Mouse (Mus musculus): ENCODE measurements at regions not wholly inside any gene's neighbourhood (a gene's known extent, or its start where the extent isn't known, plus 50 kb on each side); places are given as distances from the start of the nearest gene placed in this dataset.

GRCm38 (mm10) chr8:92427801-92428200 lies 70.4 kb downstream of the Irx5 start:
- Histone ChIP-seq H3K27ac (replicated peaks) (no peak overlapping the region), H3K9ac (no peak overlapping the region), H3K4me3 (no peak overlapping the region), H3K4me1 (replicated peaks) (no peaks in the 10 kb centered on the region), H3K36me3 (no peaks in the 10 kb centered on the region), H3K27me3 (no peaks in the 10 kb centered on the region), H3K4me2 (no peak overlapping the region), H3K9me3 (no peaks in the 10 kb centered on the region)
- ATAC-seq (ENCODE audit: low FRiP score, low read depth) = peak; percentile 42; the same call in 1 of the 2 replicates
- WGBS = 60% methylated on average over 9 of the region's 9 CpGs

- Histone ChIP-seq H3K4me2 (no peak overlapping the region), H3K9me3 (no peaks in the 10 kb centered on the region), H3K4me3 (no peak overlapping the region), H3K27me3 (no peaks in the 10 kb centered on the region), H3K4me1 (replicated peaks) (peaks cover 12% of the 10 kb centered on the region), H3K27ac (replicated peaks) (no peak overlapping the region), H3K9ac (no peak overlapping the region), H3K36me3 (no peaks in the 10 kb centered on the region)
- ATAC-seq (ENCODE audit: low FRiP score, low read depth) = no peak
- 70% methylated on average over 15 of the region's 15 CpGs for WGBS
These were observed 79.7 kb downstream of the Irx5 start for GRCm38 (mm10) chr8:92437075-92437663.

DNA sequence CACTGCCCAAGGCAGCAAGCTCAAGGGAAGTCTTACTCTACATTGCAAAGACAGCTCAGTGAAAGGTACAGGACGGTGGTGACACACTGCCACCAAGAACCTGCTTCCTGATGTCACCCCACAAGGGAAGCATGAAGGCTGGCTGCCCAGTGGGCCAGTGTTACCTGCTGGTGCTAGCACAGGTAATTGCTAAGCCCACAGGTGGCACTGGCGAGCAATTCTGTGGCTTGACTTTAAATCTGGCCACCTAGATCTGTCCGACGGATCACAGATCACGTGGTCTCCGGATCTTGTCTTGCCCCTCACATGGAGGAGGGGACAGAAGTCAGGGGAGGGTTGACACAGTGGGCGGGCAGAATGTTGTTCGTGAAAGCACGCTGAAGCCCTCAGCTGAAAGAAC lies 80.9 kb downstream of the Irx5 start:
- no peak overlapping the region for H3K9ac ChIP-seq
- H3K4me3 ChIP-seq = no peak overlapping the region
- WGBS = 45% methylated on average over 9 of the region's 9 CpGs
- H3K27ac ChIP-seq (replicated peaks) = no peak overlapping the region
- H3K27me3 ChIP-seq = no peaks in the 10 kb centered on the region
- no peak overlapping the region for H3K4me2 ChIP-seq
- no peaks in the 10 kb centered on the region for H3K9me3 ChIP-seq
- ATAC-seq (ENCODE audit: low FRiP score, low read depth) = no peak
- H3K36me3 ChIP-seq = no peaks in the 10 kb centered on the region
- H3K4me1 ChIP-seq (replicated peaks) = peaks cover 16% of the 10 kb centered on the region

GRCm38 (mm10) chr8:92439713-92440436 lies 82.5 kb downstream of the Irx5 start:
- Histone ChIP-seq H3K4me3 (no peak overlapping the region), H3K4me2 (no peak overlapping the region), H3K9me3 (no peaks in the 10 kb centered on the region), H3K27me3 (no peaks in the 10 kb centered on the region), H3K9ac (no peak overlapping the region), H3K27ac (replicated peaks) (no peak overlapping the region), H3K36me3 (no peaks in the 10 kb centered on the region), H3K4me1 (replicated peaks) (peaks cover 16% of the 10 kb centered on the region)
- no peak for ATAC-seq (ENCODE audit: low FRiP score, low read depth)
- WGBS = 52% methylated on average over 9 of the region's 9 CpGs

- H3K4me1 ChIP-seq (replicated peaks) = peaks cover 16% of the 10 kb centered on the region
- no peak overlapping the region for H3K4me3 ChIP-seq
- 34% methylated on average over 6 of the region's 6 CpGs for WGBS
- H3K4me2 ChIP-seq = no peak overlapping the region
- H3K9me3 ChIP-seq = no peaks in the 10 kb centered on the region
- H3K36me3 ChIP-seq = no peaks in the 10 kb centered on the region
- peak; percentile 8; the same call in 1 of the 2 replicates for ATAC-seq (ENCODE audit: low FRiP score, low read depth)
- no peak overlapping the region for H3K27ac ChIP-seq (replicated peaks)
- peaks cover 4% of the 10 kb centered on the region; the same call in 1 of the 2 replicates for H3K27me3 ChIP-seq
- H3K9ac ChIP-seq = no peak overlapping the region
These were observed 84.7 kb downstream of the Irx5 start for GRCm38 (mm10) chr8:92442086-92442485.

DNA sequence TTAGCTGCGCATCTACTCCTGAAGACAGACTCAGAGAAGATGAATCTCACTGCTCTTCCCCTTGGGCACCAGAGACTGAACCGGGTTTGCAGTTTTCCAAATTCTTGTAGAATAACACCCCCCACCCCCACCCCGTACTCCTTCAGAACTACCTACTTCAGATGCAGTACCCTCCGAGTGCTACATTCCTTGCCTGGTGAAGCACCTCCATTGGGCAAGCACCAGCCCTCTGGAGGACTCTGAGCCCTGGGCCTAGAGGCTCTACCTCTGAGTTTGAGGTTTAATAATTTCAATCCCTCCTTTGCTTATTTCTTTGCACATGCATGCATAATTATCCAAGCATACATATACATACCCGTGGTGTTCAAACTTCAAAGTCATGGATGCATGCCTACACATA lies 101.9 kb downstream of the Irx5 start:
- no peak for ATAC-seq (ENCODE audit: low FRiP score, low read depth)
- H3K36me3 ChIP-seq = no peaks in the 10 kb centered on the region
- peaks cover 9% of the 10 kb centered on the region for H3K4me1 ChIP-seq (replicated peaks)
- H3K9me3 ChIP-seq = no peaks in the 10 kb centered on the region
- 87% methylated on average over 5 of the region's 5 CpGs for WGBS
- H3K4me3 ChIP-seq = no peak overlapping the region
- no peak overlapping the region for H3K9ac ChIP-seq
- H3K27me3 ChIP-seq = peaks cover 13% of the 10 kb centered on the region
- H3K27ac ChIP-seq (replicated peaks) = no peak overlapping the region
- no peak overlapping the region for H3K4me2 ChIP-seq

DNA sequence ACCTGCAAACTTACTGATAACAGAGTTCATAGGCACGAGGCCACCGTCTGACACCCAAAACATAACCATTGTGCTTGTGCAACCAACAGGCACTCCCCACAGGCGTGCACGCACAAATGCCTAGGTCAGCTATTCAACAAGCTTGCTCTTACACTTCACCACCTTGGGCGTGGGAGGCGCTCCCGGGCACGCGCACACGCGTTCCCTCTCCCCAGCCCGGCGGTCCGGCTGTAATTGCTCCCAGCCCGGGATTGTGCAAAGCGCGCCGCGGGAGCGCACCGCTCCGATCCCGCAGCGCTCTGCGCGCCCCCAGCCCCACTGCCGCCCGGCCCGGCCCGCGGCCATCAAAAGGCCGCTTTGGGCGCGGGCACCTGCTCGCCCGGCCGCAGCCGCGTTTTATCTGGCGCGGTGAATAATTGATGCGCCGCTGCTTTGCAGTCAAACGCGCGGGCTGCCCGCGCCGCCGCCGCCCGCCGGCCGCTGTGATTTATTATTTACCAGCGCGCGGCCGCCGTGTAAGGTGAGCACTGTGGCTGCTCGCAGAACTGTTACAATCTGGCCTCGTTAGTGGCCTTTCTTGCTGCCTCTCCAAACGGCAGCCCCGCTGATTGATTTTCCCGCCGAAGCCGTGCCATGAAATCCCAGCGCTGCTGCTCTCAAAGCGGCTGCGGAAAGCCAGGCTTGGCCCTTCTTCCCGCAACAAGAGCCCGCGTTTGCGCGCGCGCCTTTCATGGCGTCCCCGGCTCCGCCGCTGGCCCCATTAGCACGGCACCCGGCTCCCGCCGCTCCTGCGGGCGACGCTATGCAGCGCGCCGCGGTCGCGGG lies 102.9 kb downstream of the Irx5 start:
- WGBS = 1% methylated on average over 93 of the region's 93 CpGs
- Histone ChIP-seq H3K9me3 (no peaks in the 10 kb centered on the region), H3K4me2 (peak overlapping the region; percentile 87), H3K27ac (replicated peaks) (peak overlapping the region; percentile 58), H3K9ac (peak overlapping the region; percentile 53), H3K27me3 (peaks cover 13% of the 10 kb centered on the region), H3K36me3 (no peaks in the 10 kb centered on the region), H3K4me3 (peak overlapping the region; percentile 51), H3K4me1 (replicated peaks) (peaks cover 9% of the 10 kb centered on the region)
- peak; percentile 91 for ATAC-seq (ENCODE audit: low FRiP score, low read depth)

DNA sequence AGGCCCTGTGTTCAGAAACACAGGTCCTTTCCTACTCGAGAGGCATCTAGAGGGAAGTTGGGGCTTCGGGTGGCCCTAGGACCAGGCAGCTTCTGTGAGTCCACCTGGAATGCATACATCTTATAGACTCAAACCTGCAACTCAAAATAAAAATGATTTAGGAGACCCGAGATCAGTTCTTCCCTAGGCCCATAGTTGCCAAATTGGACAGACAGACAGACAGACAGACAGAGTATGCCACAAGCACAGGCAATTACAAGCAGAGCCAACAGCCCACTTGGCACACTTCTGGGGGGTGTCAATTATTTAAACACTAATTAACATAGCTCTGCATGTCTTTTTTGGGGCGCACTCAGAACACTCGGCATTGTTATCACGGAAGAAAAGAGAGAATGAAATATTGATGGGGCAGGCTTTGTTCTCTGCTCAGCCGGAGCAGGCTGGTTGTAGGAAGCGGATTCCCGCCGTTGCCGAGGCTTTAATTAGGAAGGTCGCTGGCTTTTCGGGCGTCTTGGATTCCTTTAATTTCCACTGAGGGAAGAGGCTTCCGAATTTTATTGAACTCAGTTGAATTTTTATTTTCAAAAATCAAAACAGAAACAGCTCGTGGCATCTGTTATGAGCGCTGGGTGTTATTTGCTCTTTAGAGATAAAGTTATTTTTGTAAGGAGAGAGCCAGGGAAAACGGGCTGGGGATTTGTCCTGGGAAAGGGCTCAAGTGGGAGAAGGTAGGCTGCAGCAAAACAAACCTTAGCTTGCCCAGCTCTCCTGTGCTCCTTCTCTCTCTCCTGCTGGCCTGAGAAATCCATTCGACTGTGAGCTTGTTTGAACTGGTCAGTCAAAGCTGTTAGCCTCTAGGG lies 111.9 kb downstream of the Irx5 start:
- ATAC-seq (ENCODE audit: low FRiP score, low read depth) = no peak
- Histone ChIP-seq H3K4me1 (replicated peaks) (peaks cover 9% of the 10 kb centered on the region), H3K27ac (replicated peaks) (no peak overlapping the region), H3K4me3 (no peak overlapping the region), H3K9ac (no peak overlapping the region), H3K4me2 (no peak overlapping the region), H3K27me3 (peaks cover 19% of the 10 kb centered on the region; the same call in 1 of the 2 replicates), H3K36me3 (no peaks in the 10 kb centered on the region), H3K9me3 (no peaks in the 10 kb centered on the region)
- 22% methylated on average over 19 of the region's 19 CpGs for WGBS

GRCm38 (mm10) chr8:92472257-92472656 lies 114.8 kb downstream of the Irx5 start:
- no peak overlapping the region for H3K4me2 ChIP-seq
- H3K36me3 ChIP-seq = no peaks in the 10 kb centered on the region
- H3K4me3 ChIP-seq = no peak overlapping the region
- no peak for ATAC-seq (ENCODE audit: low FRiP score, low read depth)
- WGBS = 47% methylated on average over 7 of the region's 7 CpGs
- no peak overlapping the region for H3K27ac ChIP-seq (replicated peaks)
- no peak overlapping the region for H3K9ac ChIP-seq
- no peaks in the 10 kb centered on the region for H3K9me3 ChIP-seq
- peaks cover 9% of the 10 kb centered on the region for H3K4me1 ChIP-seq (replicated peaks)
- peaks cover 13% of the 10 kb centered on the region; the same call in 1 of the 2 replicates for H3K27me3 ChIP-seq

DNA sequence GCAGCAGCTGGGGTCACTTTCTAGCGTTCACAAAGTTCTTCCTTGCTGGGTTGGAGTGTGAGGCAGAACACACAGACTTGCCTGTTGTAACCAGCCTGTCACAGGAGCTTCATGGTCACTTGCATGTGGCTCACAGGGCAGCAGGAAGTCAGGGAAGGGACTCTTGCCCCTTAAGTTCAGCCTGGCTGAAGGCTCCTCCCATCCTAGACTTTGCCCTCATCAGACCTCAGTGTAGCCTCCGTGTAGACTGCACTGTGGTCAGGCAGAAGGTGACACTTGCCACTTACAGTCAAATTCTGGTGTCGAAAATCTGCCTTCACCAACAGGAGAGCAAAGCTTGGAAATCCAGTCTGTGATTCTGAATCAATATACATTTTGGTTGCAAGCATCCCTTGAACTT lies 115.4 kb downstream of the Irx5 start:
- H3K4me2 ChIP-seq = no peak overlapping the region
- H3K4me3 ChIP-seq = no peak overlapping the region
- H3K9ac ChIP-seq = no peak overlapping the region
- H3K36me3 ChIP-seq = no peaks in the 10 kb centered on the region
- peaks cover 9% of the 10 kb centered on the region for H3K4me1 ChIP-seq (replicated peaks)
- ATAC-seq (ENCODE audit: low FRiP score, low read depth) = no peak
- H3K27ac ChIP-seq (replicated peaks) = no peak overlapping the region
- H3K9me3 ChIP-seq = no peaks in the 10 kb centered on the region
- peaks cover 8% of the 10 kb centered on the region; the same call in 1 of the 2 replicates for H3K27me3 ChIP-seq
- WGBS = 80% methylated on average over 3 of the region's 3 CpGs

DNA sequence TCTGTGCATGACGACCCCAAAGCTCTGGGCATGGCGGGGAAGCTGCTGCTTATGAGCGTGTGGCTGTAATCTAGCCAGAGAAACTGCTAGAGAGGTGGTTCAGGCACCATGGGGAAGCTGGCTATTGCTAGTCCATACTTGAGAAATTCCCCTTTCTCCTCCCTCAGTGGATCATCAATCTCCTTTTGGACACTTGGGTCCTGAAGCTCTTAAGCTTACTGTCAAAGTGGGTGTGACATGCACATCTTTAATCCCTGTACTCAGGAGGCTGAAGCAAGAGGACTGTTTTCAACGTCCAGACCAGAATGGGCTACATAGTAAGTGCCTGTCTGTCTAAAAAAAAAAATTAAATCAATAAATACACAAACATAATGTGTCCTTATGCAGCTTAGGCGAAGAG lies 125.0 kb downstream of the Irx5 start:
- Histone ChIP-seq H3K4me3 (no peak overlapping the region), H3K4me2 (no peak overlapping the region), H3K9ac (no peak overlapping the region), H3K36me3 (no peaks in the 10 kb centered on the region), H3K4me1 (replicated peaks) (no peaks in the 10 kb centered on the region), H3K27me3 (no peaks in the 10 kb centered on the region), H3K27ac (replicated peaks) (no peak overlapping the region), H3K9me3 (no peaks in the 10 kb centered on the region)
- ATAC-seq (ENCODE audit: low FRiP score, low read depth) = no peak
- WGBS = 81% methylated on average over 5 of the region's 5 CpGs
